Mouse (Mus musculus) adrenal gland, adult 18-20 months (tissue): ENCODE data around the gene Serinc4. TPM values are rescaled to one million over a fixed set of nuclear protein-coding genes. Genes with fewer than 3 reads are reported as not detected.

Experiments
- DNase-seq, 2 experiments: peaks; one replicate each; pipeline ENCODE4 v3.0.0; 2021 to 2022; ENCODE audit warnings: low spot score in 2 of 2
- total RNA-seq, 2 experiments: library from RNA; stranded (reverse); gene quantifications; 1 replicate in 1 of 2; 2 replicates in 1 of 2; pipeline ENCODE4 v1.2.3; 2021

Gene Serinc4
- total RNA-seq, 2 experiments from 2014 or later, result 0.19 TPM; not detected in 1

GRCm38 (mm10) chr2:121448739-121449535 lies 7.6 kb downstream of the Serinc4 start, which contains the start of gene Serf2:
Serf2 (plus strand) TSS chr2:121449195.
- DNase-seq, result peak; percentile 99

- DNase-seq, result peak in 1 of 2 experiments; percentile 34
These were observed 8.4 kb downstream of the Serinc4 start for GRCm38 (mm10) chr2:121448136-121448535.

GRCm38 (mm10) chr2:121447006-121447405 lies 9.6 kb downstream of the Serinc4 start:
- no peak for DNase-seq

GRCm38 (mm10) chr2:121446506-121446905 lies 10.1 kb downstream of the Serinc4 start:
- no peak for DNase-seq

GRCm38 (mm10) chr2:121445117-121445516 lies 11.5 kb downstream of the Serinc4 start:
- DNase-seq, result no peak

GRCm38 (mm10) chr2:121444178-121444577 lies 12.4 kb downstream of the Serinc4 start, which contains the start of gene Ell3:
Ell3 (minus strand) TSS chr2:121444278.
- DNase-seq, result no peak

- DNase-seq, result no peak
These were observed 13.6 kb downstream of the Serinc4 start for GRCm38 (mm10) chr2:121443068-121443349.

GRCm38 (mm10) chr2:121442259-121443067 lies 14.1 kb downstream of the Serinc4 start:
- peak; percentile 70 to 73 for DNase-seq

GRCm38 (mm10) chr2:121441800-121442199 lies 14.8 kb downstream of the Serinc4 start:
- DNase-seq, result no peak

- no peak for DNase-seq
These were observed 15.6 kb downstream of the Serinc4 start for GRCm38 (mm10) chr2:121440834-121441605.

GRCm38 (mm10) chr2:121439746-121440145 lies 16.8 kb downstream of the Serinc4 start:
- DNase-seq, result no peak

- no peak for DNase-seq
These were observed 21.7 kb downstream of the Serinc4 start for GRCm38 (mm10) chr2:121434854-121435253.

- no peak for DNase-seq
These were observed 30.7 kb downstream of the Serinc4 start for GRCm38 (mm10) chr2:121425890-121426289.

- DNase-seq, result no peak
These were observed 33.4 kb downstream of the Serinc4 start for GRCm38 (mm10) chr2:121423166-121423565.

GRCm38 (mm10) chr2:121418476-121418875 lies 38.1 kb downstream of the Serinc4 start:
- no peak for DNase-seq

- DNase-seq, result no peak
These were observed 40.2 kb downstream of the Serinc4 start for GRCm38 (mm10) chr2:121416356-121416755.

- DNase-seq, result no peak
These were observed 41.0 kb downstream of the Serinc4 start for GRCm38 (mm10) chr2:121415591-121415990.

- DNase-seq, result no peak
These were observed 41.5 kb downstream of the Serinc4 start for GRCm38 (mm10) chr2:121415103-121415502.

GRCm38 (mm10) chr2:121414139-121414685 lies 42.4 kb downstream of the Serinc4 start:
- no peak for DNase-seq

GRCm38 (mm10) chr2:121413387-121414042 lies 43.1 kb downstream of the Serinc4 start, which contains the start of the genes Pdia3 and Catsper2:
Pdia3 (plus strand) TSS chr2:121413775.
Catsper2 (minus strand) TSS chr2:121413792.
- peak; percentile 93 to 95 for DNase-seq
